Mouse (Mus musculus): ENCODE results near the gene Slc30a7. TPM values are rescaled to one million over a fixed set of nuclear protein-coding genes. Genes with fewer than 3 reads are reported as not detected.

Gene Slc30a7
- total and polyA plus RNA-seq, 3 experiments, result 5.4 to 13.6 (median 10.0) TPM

- 68% methylated on average over 4 of the region's 4 CpGs for WGBS
- H3K4me1 ChIP-seq (ENCODE audit: control insufficient read depth, insufficient read depth, low read length), result no peaks in the 10 kb centered on the region
- no peaks in the 10 kb centered on the region for H3K27me3 ChIP-seq (ENCODE audit: control insufficient read depth, insufficient read depth, low read length)
- no peak overlapping the region for H3K4me3 ChIP-seq
- intact Hi-C loops (cut with DNase I), result no loop called here
- no peak for TF ChIP-seq EP300 (IDR thresholded peaks at IDR 0.05; ENCODE audit: insufficient read depth, low read depth, low read length)
- no peak for TF ChIP-seq POLR2A (IDR thresholded peaks at IDR 0.05; ENCODE audit: insufficient read depth, low read depth, low read length)
- no peak for TF ChIP-seq CTCF (IDR thresholded peaks at IDR 0.05)
- no peaks in the 10 kb centered on the region for H3K79me2 ChIP-seq (replicated peaks; ENCODE audit: control insufficient read depth, insufficient read depth, low read length)
- DNase-seq, result no peak
- no peaks in the 10 kb centered on the region; the same call in 1 of the 2 replicates for H3K36me3 ChIP-seq (ENCODE audit: control insufficient read depth, insufficient read depth, low read length)
- H3K27ac ChIP-seq, result no peak overlapping the region
- no peak overlapping the region for H3K9ac ChIP-seq (ENCODE audit: low read depth, low read length)
Measured at GRCm38 (mm10) chr3:115962028-115962415, 45.2 kb downstream of the Slc30a7 start.

GRCm38 (mm10) chr3:115961311-115962027, 45.7 kb downstream of the Slc30a7 start:
- Histone ChIP-seq H3K36me3 (ENCODE audit: control insufficient read depth, insufficient read depth, low read length) (no peaks in the 10 kb centered on the region; the same call in 1 of the 2 replicates), H3K4me3 (no peak overlapping the region), H3K9ac (ENCODE audit: low read depth, low read length) (no peak overlapping the region), H3K27ac (no peak overlapping the region), H3K27me3 (ENCODE audit: control insufficient read depth, insufficient read depth, low read length) (no peaks in the 10 kb centered on the region), H3K4me1 (ENCODE audit: control insufficient read depth, insufficient read depth, low read length) (no peaks in the 10 kb centered on the region), H3K79me2 (replicated peaks; ENCODE audit: control insufficient read depth, insufficient read depth, low read length) (no peaks in the 10 kb centered on the region)
- intact Hi-C loops (cut with DNase I), result no loop called here
- TF ChIP-seq POLR2A (IDR thresholded peaks at IDR 0.05; ENCODE audit: insufficient read depth, low read depth, low read length) (no peak), EP300 (IDR thresholded peaks at IDR 0.05; ENCODE audit: insufficient read depth, low read depth, low read length) (no peak), CTCF (IDR thresholded peaks at IDR 0.05) (no peak)
- WGBS, result 65% methylated on average over 11 of the region's 11 CpGs
- no peak for DNase-seq

- Histone ChIP-seq H3K4me1 (ENCODE audit: control insufficient read depth, insufficient read depth, low read length) (0 out of 2 replicates have a peak, but pooled peaks cover 1% of the 10 kb centered on the region), H3K36me3 (ENCODE audit: control insufficient read depth, insufficient read depth, low read length) (no peaks in the 10 kb centered on the region; the same call in none of the 2 replicates), H3K27me3 (ENCODE audit: control insufficient read depth, insufficient read depth, low read length) (no peaks in the 10 kb centered on the region), H3K79me2 (replicated peaks; ENCODE audit: control insufficient read depth, insufficient read depth, low read length) (no peaks in the 10 kb centered on the region), H3K27ac (no peak overlapping the region), H3K4me3 (no peak overlapping the region), H3K9ac (ENCODE audit: low read depth, low read length) (no peak overlapping the region)
- WGBS, result 97% methylated on average over 7 of the region's 7 CpGs
- intact Hi-C loops (cut with DNase I), result no loop called here
- DNase-seq, result no peak
- TF ChIP-seq EP300 (IDR thresholded peaks at IDR 0.05; ENCODE audit: insufficient read depth, low read depth, low read length), result no peak
- TF ChIP-seq POLR2A (IDR thresholded peaks at IDR 0.05; ENCODE audit: insufficient read depth, low read depth, low read length), result no peak
- TF ChIP-seq CTCF (IDR thresholded peaks at IDR 0.05), result no peak
Measured at GRCm38 (mm10) chr3:115957223-115957622, 50.0 kb downstream of the Slc30a7 start.

GRCm38 (mm10) chr3:115953088-115953487, 54.1 kb downstream of the Slc30a7 start:
- TF ChIP-seq CTCF (IDR thresholded peaks at IDR 0.05) (no peak), POLR2A (IDR thresholded peaks at IDR 0.05; ENCODE audit: insufficient read depth, low read depth, low read length) (no peak), EP300 (IDR thresholded peaks at IDR 0.05; ENCODE audit: insufficient read depth, low read depth, low read length) (no peak)
- DNase-seq, result no peak
- H3K27me3 ChIP-seq (ENCODE audit: control insufficient read depth, insufficient read depth, low read length), result no peaks in the 10 kb centered on the region
- H3K27ac ChIP-seq, result peak overlapping the region; percentile 42; the same call in 1 of the 2 replicates
- intact Hi-C loops (cut with DNase I), result no loop called here
- H3K4me1 ChIP-seq (ENCODE audit: control insufficient read depth, insufficient read depth, low read length), result peaks cover 6% of the 10 kb centered on the region
- no peak overlapping the region for H3K9ac ChIP-seq (ENCODE audit: low read depth, low read length)
- peaks cover 7% of the 10 kb centered on the region for H3K36me3 ChIP-seq (ENCODE audit: control insufficient read depth, insufficient read depth, low read length)
- H3K79me2 ChIP-seq (replicated peaks; ENCODE audit: control insufficient read depth, insufficient read depth, low read length), result no peaks in the 10 kb centered on the region
- H3K4me3 ChIP-seq, result no peak overlapping the region
- WGBS, result 36% methylated on average over 3 of the region's 3 CpGs

- peaks cover 6% of the 10 kb centered on the region for H3K4me1 ChIP-seq (ENCODE audit: control insufficient read depth, insufficient read depth, low read length)
- H3K79me2 ChIP-seq (replicated peaks; ENCODE audit: control insufficient read depth, insufficient read depth, low read length), result no peaks in the 10 kb centered on the region
- no peaks in the 10 kb centered on the region for H3K27me3 ChIP-seq (ENCODE audit: control insufficient read depth, insufficient read depth, low read length)
- intact Hi-C loops (cut with DNase I), result no loop called here
- no peak overlapping the region for H3K4me3 ChIP-seq
- no peak for TF ChIP-seq POLR2A (IDR thresholded peaks at IDR 0.05; ENCODE audit: insufficient read depth, low read depth, low read length)
- no peak for TF ChIP-seq CTCF (IDR thresholded peaks at IDR 0.05)
- no peak for TF ChIP-seq EP300 (IDR thresholded peaks at IDR 0.05; ENCODE audit: insufficient read depth, low read depth, low read length)
- no peak for DNase-seq
- peaks cover 7% of the 10 kb centered on the region for H3K36me3 ChIP-seq (ENCODE audit: control insufficient read depth, insufficient read depth, low read length)
- H3K27ac ChIP-seq, result peak overlapping the region; percentile 42
- H3K9ac ChIP-seq (ENCODE audit: low read depth, low read length), result no peak overlapping the region
- 80% methylated on average over 4 of the region's 4 CpGs for WGBS
Measured at GRCm38 (mm10) chr3:115952356-115952755, 54.9 kb downstream of the Slc30a7 start.

- Histone ChIP-seq H3K4me1 (ENCODE audit: control insufficient read depth, insufficient read depth, low read length) (peaks cover 6% of the 10 kb centered on the region), H3K27me3 (ENCODE audit: control insufficient read depth, insufficient read depth, low read length) (no peaks in the 10 kb centered on the region), H3K79me2 (replicated peaks; ENCODE audit: control insufficient read depth, insufficient read depth, low read length) (no peaks in the 10 kb centered on the region), H3K27ac (peak overlapping the region; percentile 36), H3K36me3 (ENCODE audit: control insufficient read depth, insufficient read depth, low read length) (peaks cover 7% of the 10 kb centered on the region), H3K9ac (ENCODE audit: low read depth, low read length) (no peak overlapping the region), H3K4me3 (no peak overlapping the region)
- no peak for DNase-seq
- WGBS, result 63% methylated on average over 3 of the region's 3 CpGs
- no peak for TF ChIP-seq CTCF (IDR thresholded peaks at IDR 0.05)
- TF ChIP-seq POLR2A (IDR thresholded peaks at IDR 0.05; ENCODE audit: insufficient read depth, low read depth, low read length), result 0 out of 2 replicates have a peak, but pooled peaks have one; percentile 24
- no peak for TF ChIP-seq EP300 (IDR thresholded peaks at IDR 0.05; ENCODE audit: insufficient read depth, low read depth, low read length)
- intact Hi-C loops (cut with DNase I), result no loop called here
Measured at GRCm38 (mm10) chr3:115951221-115951620, 56.0 kb downstream of the Slc30a7 start.
